Mouse (Mus musculus) bone marrow, adult 2 months (tissue): ENCODE measurements at regions not wholly inside any gene's neighbourhood (a gene's known extent, or its start where the extent isn't known, plus 50 kb on each side); places are given as distances from the start of the nearest gene placed in this dataset.

Source experiments
- H3K27ac ChIP-seq: fragments of 200-500 bp; 2 replicates; pipeline ENCODE4 v1.5.1; 2012; ENCODE audit warnings: low read depth, mild to moderate bottlenecking, control low read depth, inconsistent platforms, low read length; ENCODE audit not compliant: control insufficient read depth, poor library complexity, insufficient read depth
- H3K4me1 ChIP-seq: fragments of 200-500 bp; 2 replicates; pipeline ENCODE4 v1.6.1; 2011; ENCODE audit warnings: low read length; ENCODE audit not compliant: control insufficient read depth, insufficient read depth
- H3K4me3 ChIP-seq: fragments of 200-500 bp; replicated peaks from 2 replicates; pipeline ENCODE3; 2011; ENCODE audit warnings: mild to moderate bottlenecking, low read depth, low read length, control low read depth; ENCODE audit not compliant: control insufficient read depth
- CTCF ChIP-seq: fragments of 200-500 bp; IDR thresholded peaks from 2 replicates; pipeline ENCODE4 v1.5.1; 2011; ENCODE audit warnings: low read length, control low read depth; ENCODE audit not compliant: control insufficient read depth, insufficient read depth
- POLR2A ChIP-seq: fragments of 200-500 bp; IDR thresholded peaks from 2 replicates; pipeline ENCODE4 v1.6.1; 2011; ENCODE audit warnings: low read depth, mild to moderate bottlenecking, control low read depth, low read length, borderline replicate concordance; ENCODE audit not compliant: control insufficient read depth
- WGBS: fragments of 180-500 bp; shearing (Covaris S2); methylation state at CpG from one replicate; pipeline ENCODE4 v1.1.7; 2018; 5-methylcytosine and 5-hydroxymethylcytosine counted together

DNA sequence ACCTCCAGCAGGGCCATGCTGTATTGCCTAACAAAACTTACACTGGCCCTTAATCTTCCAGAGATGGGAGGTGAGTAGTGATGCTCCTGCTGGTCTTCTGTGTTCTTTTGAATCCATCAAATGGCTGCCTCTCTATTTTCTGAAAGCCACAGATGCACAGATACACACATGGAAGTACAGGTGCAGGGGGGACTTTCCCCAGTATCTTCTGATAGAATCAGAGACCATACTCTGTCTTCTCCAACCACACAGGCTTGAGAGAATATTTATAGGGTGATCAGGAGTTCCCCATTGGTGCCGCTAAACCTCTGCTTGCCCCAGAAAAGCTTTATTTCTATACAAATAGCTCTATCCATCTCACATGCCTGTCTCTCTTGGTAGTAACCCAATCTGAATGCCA, 133.5 kb upstream of the Tbl1xr1 start:
- no peak overlapping the region for H3K4me3 ChIP-seq
- H3K27ac ChIP-seq: no peak overlapping the region
- TF ChIP-seq CTCF (no peak), POLR2A (no peak)
- WGBS: 79% methylated on average over 1 of the region's 1 CpGs
- H3K4me1 ChIP-seq: peaks cover 2% of the 10 kb centered on the region

- peaks cover 2% of the 10 kb centered on the region; the same call in 1 of the 2 replicates for H3K4me1 ChIP-seq
- TF ChIP-seq POLR2A (no peak), CTCF (no peak)
- no peak overlapping the region for H3K27ac ChIP-seq
- no peak overlapping the region for H3K4me3 ChIP-seq
- WGBS: 87% methylated on average over 4 of the region's 4 CpGs
Measured at GRCm38 (mm10) chr3:21945775-21946174, 130.7 kb upstream of the Tbl1xr1 start.

DNA sequence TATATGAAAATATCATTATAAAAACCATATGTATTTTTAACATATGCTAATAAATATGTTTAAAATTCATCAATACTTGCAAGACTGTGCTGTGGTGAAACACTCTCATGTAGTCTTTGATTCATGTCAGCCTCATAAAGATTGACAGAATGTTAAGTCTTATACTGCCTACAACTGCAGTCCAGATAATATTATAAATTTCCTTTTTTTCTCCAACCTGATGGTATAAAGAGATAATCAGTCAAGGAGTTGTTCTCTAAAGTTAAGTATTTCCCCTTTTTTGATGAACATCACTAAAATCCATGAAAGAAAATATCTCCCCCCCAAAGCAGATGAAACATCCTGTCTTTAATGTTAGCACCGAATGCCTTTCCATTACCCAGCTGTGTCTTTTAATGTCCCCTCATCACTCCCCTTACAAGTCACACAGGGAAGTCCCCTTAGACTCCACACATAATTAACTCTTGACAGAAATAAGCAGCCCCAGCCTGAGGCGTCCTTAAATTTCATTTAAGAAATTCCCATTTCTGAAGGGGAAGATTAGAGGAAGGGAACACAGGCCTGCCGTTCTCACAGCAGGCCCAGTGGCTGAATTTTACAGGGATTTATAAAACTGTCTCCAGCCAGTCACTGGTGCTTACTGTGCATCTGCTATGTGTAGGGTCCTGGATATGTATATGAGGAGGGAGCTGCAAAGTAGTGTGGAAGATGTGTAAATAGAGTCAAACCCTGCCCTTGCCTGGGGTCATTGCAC, 129.0 kb upstream of the Tbl1xr1 start:
- peaks cover 8% of the 10 kb centered on the region for H3K4me1 ChIP-seq
- no peak overlapping the region for H3K27ac ChIP-seq
- WGBS: 47% methylated on average over 3 of the region's 3 CpGs
- TF ChIP-seq CTCF (no peak), POLR2A (no peak)
- H3K4me3 ChIP-seq: no peak overlapping the region

DNA sequence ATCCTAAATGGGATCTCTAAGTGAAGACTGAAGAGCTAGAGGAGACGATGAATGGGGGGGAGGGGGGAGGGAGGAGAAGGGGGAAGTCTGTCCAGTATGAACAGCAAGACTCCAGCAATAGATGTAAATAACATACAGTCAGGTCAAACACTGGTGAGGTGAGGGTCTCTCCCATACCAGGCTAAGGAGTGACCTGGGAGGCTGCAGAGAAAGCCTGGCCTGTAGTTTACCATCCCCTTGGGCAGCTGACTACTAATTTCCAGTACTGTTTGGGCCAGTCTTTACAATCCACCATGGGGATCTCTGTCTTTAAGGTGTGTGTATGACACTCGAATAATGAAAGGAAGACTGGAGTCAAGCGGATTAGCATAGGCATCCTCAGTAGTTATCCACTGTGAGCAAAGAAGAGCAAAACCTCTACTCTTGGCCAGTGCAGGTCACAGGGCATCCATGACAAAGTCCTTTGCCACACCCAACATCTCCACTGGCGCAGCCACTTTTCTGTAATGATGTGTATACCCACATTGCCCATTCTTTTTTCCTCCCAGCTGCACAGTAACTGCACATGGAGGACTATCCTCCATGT, 128.3 kb upstream of the Tbl1xr1 start:
- TF ChIP-seq POLR2A (no peak), CTCF (no peak)
- no peak overlapping the region for H3K27ac ChIP-seq
- no peak overlapping the region for H3K4me3 ChIP-seq
- WGBS: 62% methylated on average over 4 of the region's 4 CpGs
- H3K4me1 ChIP-seq: peaks cover 11% of the 10 kb centered on the region

DNA sequence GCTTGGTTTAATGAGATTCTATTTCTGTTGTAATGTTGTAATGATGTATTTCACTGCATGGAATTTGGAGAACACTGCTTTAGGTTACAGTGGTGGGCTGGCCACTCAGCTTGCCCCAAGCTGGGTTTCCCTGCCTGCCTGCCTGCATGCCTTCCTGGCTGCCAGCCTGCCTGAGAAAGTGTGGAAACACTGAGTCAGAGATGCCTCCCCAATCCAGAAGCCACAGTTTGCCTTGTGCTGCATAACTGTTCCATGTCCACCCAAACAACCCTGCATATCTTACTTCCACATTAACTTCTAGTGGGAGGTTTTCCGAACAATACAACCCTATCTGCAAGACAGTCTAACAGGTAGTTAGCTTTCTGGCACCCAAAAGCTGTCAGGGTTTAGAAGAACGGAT, 127.0 kb upstream of the Tbl1xr1 start:
- 40% methylated on average over 2 of the region's 2 CpGs for WGBS
- peaks cover 12% of the 10 kb centered on the region for H3K4me1 ChIP-seq
- no peak overlapping the region for H3K4me3 ChIP-seq
- no peak overlapping the region for H3K27ac ChIP-seq
- TF ChIP-seq CTCF: no peak
- TF ChIP-seq POLR2A: no peak

GRCm38 (mm10) chr3:21950571-21950970, 125.9 kb upstream of the Tbl1xr1 start:
- no peak for TF ChIP-seq POLR2A
- TF ChIP-seq CTCF: no peak
- H3K4me3 ChIP-seq: no peak overlapping the region
- no peak overlapping the region for H3K27ac ChIP-seq
- peaks cover 12% of the 10 kb centered on the region for H3K4me1 ChIP-seq
- 60% methylated on average over 5 of the region's 5 CpGs for WGBS

GRCm38 (mm10) chr3:21951446-21952285, 124.8 kb upstream of the Tbl1xr1 start:
- peak overlapping the region; percentile 14; the same call in 1 of the 2 replicates for H3K27ac ChIP-seq
- TF ChIP-seq POLR2A (no peak), CTCF (no peak)
- H3K4me1 ChIP-seq: peaks cover 13% of the 10 kb centered on the region
- WGBS: 48% methylated on average over 13 of the region's 13 CpGs
- no peak overlapping the region for H3K4me3 ChIP-seq
